Mouse (Mus musculus) lung, postnatal 36 days (tissue): ENCODE results near the gene Bsx.

ENCODE experiments used
- DNase-seq: peaks from one replicate; pipeline ENCODE4 v3.0.0; 2022; ENCODE audit warnings: mixed read lengths

The Bsx gene

DNA sequence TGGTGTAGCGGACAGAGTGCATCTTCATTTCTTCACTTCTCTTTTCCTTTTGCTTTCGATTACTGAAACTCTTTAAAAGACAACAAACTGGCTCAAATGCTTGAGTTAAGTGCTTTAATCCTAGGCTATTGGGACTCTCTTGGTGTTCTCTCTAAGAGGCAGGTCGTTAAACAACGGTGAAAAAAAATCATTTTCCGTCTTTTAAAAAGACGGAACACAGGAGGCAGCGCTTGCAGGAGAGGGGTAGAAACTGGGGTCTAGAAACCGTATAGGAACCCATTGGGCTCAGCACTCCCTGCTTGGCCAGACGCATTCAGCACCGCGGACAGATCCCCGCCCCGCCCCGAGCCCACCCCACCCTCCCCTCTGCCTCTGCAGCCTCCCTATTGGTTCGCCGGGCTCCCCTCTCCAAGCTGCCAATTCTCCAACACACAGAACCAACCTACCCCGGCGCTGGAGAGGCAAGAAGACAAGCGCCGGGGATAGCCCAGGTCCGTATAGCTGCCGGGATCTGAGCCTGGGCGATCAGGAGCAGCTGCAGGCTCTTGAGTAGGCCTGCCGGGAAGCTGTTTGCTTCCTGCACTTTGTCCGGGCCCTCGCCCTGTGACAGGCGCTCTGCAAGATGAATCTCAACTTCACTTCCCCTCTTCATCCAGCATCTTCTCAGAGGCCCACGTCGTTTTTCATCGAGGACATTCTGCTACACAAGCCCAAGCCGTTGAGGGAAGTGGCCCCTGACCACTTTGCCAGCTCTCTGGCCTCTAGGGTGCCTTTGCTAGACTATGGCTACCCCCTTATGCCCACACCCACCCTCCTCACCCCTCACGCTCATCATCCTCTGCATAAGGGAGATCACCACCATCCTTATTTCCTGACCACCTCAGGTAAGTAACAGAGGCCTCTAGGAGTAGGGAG, at the start of gene Bsx:
Bsx (plus strand) TSS at position 572 of the 915 bp plus-strand sequence.
- DNase-seq: peak; percentile 5

DNA sequence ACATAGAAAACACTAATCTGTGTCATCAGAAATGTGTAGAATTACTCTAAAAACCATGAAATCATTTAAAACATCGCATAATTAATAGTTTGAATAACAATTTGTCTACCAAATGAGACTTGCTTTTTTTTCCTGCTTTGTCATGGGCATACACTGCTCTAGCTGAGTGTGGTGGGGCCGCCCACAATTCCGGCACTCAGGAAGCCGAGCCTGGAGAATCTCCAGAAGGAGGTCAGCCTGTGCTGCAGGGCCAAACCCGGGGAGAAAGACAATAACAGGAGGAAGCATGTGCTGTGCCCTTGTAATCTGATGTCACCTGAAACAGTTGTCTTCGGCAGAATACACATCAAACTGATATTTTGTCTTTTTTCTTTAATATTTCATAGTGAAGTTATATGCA, 48.3 kb upstream of the Bsx start:
- DNase-seq: no peak

DNA sequence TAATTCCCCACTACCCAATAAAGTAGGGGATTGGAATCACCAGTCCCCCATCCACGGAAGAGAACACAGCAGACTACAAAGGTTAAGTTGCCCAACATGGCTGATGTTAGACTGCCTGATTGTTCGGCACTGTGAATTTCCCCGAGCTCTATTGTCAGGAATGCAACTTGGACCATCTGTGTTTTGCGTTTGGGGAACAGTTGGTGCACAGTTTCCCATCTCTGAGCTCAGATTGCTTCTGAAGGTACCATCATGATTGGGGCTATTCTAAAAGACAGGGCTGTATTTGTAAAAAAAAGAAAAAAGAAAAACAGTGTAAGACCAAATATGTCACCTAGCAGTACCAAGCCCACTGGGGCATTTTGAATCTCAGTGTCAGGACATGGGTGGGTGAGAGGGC, 46.6 kb upstream of the Bsx start:
- no peak for DNase-seq

DNA sequence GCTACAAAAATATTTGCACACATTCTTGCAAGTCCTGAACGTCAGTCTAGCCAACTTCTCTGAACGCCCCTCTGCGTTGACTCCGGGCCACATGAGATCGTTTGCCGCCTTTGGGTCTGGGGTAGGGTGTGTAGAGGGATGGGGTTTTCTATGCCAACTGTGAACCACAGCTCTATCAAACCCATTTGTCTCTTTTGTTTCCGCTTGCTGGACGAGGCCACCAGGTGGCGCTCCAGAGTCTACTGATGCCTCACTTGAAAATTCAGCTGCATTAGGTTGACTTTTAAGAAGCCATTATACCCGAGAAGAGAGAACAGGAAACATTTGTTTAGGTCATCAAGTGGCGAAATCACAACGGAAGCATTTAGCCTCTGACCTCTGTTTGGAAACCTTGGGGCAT, 39.4 kb upstream of the Bsx start:
- peak; percentile 85 for DNase-seq

DNA sequence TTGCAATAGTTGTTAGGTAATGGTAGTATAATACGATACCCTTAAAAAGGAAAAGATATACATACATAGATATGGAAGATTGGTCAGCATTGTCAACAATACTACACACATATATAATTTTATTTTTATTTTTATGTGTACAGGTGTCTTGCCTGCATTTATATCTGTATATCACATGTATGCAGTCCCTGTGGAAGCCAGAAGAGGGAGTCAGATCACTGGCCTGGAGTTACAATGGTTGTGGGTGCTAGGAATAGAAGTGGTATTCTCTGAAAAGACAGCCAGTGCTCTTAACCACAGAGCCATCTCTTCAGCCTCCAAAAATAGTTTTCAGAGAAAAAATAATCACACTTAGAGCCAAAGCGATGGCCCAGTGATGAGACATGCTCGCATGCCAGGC, 37.2 kb upstream of the Bsx start:
- DNase-seq: no peak

GRCm38 (mm10) chr9:40839662-40840061, 34.3 kb upstream of the Bsx start:
- no peak for DNase-seq

DNA sequence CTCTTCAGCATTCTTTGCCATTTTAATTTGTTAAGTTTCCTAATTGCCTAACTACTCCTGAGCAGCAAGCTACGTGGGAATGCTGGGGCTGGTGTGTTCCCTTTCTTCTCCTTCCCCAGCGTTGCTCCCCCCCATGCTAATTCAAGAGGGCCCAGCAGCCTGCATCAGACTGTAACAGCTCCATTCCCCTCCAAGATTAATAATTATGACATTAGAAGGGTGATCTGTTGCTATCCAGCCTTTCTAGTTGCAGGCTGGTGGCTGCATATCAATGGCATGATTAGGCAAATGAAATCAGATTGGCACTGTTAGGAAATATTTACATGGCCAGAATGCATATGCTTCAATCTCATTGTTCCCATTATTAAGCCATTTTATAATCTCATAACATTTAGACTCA, 22.4 kb upstream of the Bsx start:
- DNase-seq: no peak

- DNase-seq: no peak
These were observed 15.3 kb upstream of the Bsx start for GRCm38 (mm10) chr9:40858461-40859160.

- no peak for DNase-seq
These were observed 14.7 kb upstream of the Bsx start for GRCm38 (mm10) chr9:40859196-40859595.

GRCm38 (mm10) chr9:40870331-40870730, 3.6 kb upstream of the Bsx start:
- DNase-seq: no peak

DNA sequence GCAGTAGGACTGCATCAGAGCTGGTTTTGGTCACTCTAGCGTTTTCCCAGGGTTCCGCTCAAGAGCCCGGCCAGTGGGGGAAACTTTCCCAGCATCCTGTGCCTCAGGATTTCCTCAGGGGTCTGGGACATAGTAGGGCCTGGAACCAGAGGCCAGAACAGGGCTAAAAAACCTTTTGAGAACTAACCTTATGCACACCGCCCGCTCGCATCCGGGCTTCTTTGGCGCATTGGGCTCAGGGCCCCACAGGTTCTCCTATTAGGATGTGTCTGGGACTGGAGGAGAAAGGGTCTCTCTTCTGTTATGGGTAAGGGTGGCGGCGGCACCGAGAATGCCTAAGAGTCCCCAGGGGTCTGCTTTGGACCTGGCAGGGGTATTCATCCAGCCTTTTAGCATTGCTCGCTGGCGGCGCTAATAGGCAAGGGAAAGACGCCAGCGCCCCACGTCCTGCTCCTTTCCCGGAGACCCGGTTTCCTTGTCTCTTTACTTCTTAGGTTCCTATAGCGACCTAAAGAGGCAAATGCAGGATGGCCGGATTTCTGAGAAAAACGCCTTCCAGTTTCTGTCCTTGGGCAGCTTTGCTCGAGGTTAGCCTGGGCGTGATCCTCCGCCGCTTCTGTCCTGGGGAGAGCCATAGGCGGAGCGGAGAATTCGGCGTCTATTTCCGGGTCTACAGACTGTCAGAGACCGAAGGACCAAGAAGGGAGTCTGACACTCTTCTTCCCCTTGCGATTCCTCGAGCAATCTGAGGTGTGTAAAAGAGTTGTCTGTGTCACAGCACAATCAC, 2.4 kb upstream of the Bsx start:
- DNase-seq: no peak

DNA sequence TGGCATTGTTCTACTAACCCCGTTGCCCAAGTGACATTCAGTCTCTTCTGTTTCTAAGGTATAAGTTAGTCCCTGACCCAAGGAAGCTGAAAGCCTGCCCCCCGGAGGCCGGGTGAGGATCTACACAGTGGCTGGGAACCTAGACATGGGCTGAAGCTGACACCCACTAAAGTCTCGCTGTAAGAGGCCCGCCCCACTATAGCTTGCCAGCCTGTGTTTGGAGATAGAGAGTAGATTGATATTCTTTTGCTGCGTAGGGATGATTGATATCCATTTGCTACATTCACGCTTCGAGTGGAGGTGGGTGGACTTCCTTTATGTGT, 1.8 kb upstream of the Bsx start:
- DNase-seq: peak; percentile 38

DNA sequence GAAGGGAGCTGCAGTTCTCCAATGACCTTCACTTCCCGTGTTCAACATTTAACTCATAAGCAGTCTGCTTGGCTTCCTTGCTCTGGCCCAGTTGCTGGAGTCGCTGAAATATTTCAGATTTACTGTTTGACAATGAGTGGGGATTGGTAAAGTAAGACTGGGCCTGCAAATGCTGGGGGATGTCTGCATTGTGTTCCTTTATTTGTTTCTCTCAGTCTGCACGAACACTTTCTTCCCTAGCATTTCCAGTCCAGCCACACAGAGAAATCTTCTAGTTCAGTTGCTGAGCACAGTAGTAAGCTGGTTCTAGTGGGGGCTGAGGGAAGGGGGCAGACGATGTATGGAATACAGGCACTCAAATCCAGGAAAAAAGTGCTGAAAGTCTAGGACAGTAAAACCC, 1.0 kb downstream of the Bsx start:
- no peak for DNase-seq

GRCm38 (mm10) chr9:40875431-40875830, 1.5 kb downstream of the Bsx start:
- no peak for DNase-seq

GRCm38 (mm10) chr9:40876164-40876563, 2.2 kb downstream of the Bsx start:
- no peak for DNase-seq

GRCm38 (mm10) chr9:40876693-40877092, 2.8 kb downstream of the Bsx start:
- no peak for DNase-seq

DNA sequence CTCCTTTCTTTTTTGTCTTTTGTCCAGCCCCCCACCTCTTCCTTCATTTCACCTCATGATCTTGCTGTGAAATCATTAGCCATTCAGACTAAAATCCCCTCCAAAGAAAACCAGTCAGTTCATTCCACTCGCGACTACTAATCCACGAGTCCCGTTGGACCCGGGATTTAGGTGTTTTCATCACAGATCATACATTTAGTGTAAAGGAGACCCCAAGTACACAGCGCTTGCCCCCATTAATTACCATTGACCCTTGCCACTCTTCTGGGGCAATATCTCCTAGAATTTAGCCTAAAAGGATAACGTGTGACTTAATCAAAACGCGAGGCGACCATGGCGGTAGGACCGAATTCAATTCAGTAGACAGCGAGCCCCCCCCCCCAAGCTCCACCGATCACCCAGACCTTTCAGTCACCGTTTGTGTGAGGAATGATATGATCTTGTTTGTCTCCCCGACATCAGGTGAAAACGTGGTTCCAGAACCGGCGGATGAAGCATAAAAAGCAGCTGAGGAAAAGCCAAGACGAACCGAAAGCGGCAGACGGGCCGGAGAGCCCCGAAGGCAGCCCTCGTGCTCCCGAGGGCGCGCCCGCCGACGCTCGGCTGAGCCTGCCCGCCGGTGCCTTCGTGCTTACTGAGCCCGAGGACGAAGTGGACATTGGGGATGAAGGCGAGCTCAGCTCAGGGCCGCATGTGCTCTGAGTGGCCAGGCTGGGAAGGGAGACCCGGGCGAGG, 3.4 kb downstream of the Bsx start:
- no peak for DNase-seq

GRCm38 (mm10) chr9:40877881-40878235, 3.9 kb downstream of the Bsx start:
- DNase-seq: no peak

DNA sequence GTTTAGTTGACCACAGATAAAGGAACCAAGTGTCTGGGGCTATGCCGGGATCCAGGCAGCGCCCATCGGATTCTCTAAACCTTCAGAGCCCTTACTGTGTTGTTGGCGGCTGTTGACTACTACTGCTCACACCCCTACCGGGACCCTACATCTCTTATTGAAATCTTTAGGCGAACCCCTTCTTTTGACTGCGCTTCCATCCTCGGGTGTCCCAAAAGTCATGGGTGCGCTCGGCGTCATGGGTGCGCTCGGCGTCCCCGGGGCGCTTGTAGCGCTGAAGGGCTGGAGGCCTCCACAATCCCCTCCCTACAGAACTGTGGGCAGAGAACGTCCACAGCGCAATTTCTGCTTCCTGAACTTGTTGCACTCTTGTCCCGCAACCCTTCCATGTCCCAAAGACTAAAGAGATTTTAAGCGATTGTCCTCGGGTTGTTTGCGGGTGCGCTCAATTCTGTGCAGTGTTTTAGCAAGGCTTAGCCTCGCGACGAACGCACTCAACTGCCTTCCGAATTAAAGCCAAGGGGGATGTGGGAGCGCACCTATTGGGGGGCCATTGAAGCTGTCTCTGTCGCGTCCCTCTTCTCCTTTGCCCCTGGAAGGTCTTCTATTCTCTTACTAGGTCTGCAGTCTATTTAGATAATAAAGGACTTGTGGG, 4.5 kb downstream of the Bsx start:
- no peak for DNase-seq

GRCm38 (mm10) chr9:40878998-40879397, 5.1 kb downstream of the Bsx start:
- no peak for DNase-seq

- no peak for DNase-seq
These were observed 11.7 kb downstream of the Bsx start for GRCm38 (mm10) chr9:40885669-40886068.

- DNase-seq: no peak
These were observed 15.5 kb downstream of the Bsx start for GRCm38 (mm10) chr9:40889389-40889788.
